26 mouse cellular contexts compared by ENCODE assay signal in genomic region chr15:5326996-5327395, GRCm38 (mm10).
"Had no signal": no experiment of that assay in that cellular context is flagged by ENCODE, and none has a peak within 500 bp of the region (broad histone marks: within the 10 kb centered on the region; RNA-seq: fewer than 3 reads in every experiment).

No protein-coding gene starts in this region.

- H3K4me3 ChIP-seq: heart, embryonic 13.5 days; heart, embryonic 15.5 days; hindbrain, embryonic 10.5 days; hindbrain, embryonic 12.5 days; intestine, embryonic 15.5 days; layer of hippocampus, adult 2 months; left cerebral cortex, adult 2 months; limb, embryonic 10.5 days; limb, embryonic 12.5 days; liver, embryonic 13.5 days; liver, embryonic 15.5 days had no signal

- H3K27me3 ChIP-seq: heart, embryonic 13.5 days; heart, embryonic 15.5 days; hindbrain, embryonic 12.5 days; intestine, embryonic 15.5 days; limb, embryonic 12.5 days; liver, embryonic 13.5 days; liver, embryonic 15.5 days had no signal

- H3K36me3 ChIP-seq: heart, embryonic 13.5 days; heart, embryonic 15.5 days; hindbrain, embryonic 10.5 days; hindbrain, embryonic 12.5 days; intestine, embryonic 15.5 days; limb, embryonic 10.5 days; limb, embryonic 12.5 days; liver, embryonic 13.5 days; liver, embryonic 15.5 days had no signal

- H3K9me3 ChIP-seq: heart, embryonic 13.5 days; heart, embryonic 15.5 days; hindbrain, embryonic 10.5 days; hindbrain, embryonic 12.5 days; intestine, embryonic 15.5 days; limb, embryonic 10.5 days; limb, embryonic 12.5 days; liver, embryonic 13.5 days; liver, embryonic 15.5 days had no signal

- H3K27ac ChIP-seq: heart, embryonic 13.5 days; heart, embryonic 15.5 days; hindbrain, embryonic 10.5 days; hindbrain, embryonic 12.5 days; hindbrain, embryonic 14.5 days; intestine, embryonic 15.5 days; layer of hippocampus, adult 2 months; left cerebral cortex, adult 2 months; limb, embryonic 10.5 days; limb, embryonic 12.5 days; liver, embryonic 13.5 days; liver, embryonic 15.5 days had no signal

- H3K9ac ChIP-seq: heart, embryonic 13.5 days; heart, embryonic 15.5 days; hindbrain, embryonic 12.5 days; hindbrain, embryonic 14.5 days; intestine, embryonic 15.5 days; limb, embryonic 12.5 days; liver, embryonic 13.5 days; liver, embryonic 15.5 days had no signal

- H3K4me1 ChIP-seq: heart, embryonic 13.5 days; heart, embryonic 15.5 days; hindbrain, embryonic 10.5 days; hindbrain, embryonic 12.5 days; intestine, embryonic 15.5 days; limb, embryonic 10.5 days; limb, embryonic 12.5 days; liver, embryonic 13.5 days; liver, embryonic 15.5 days had no signal

- H3K4me2 ChIP-seq: heart, embryonic 13.5 days; heart, embryonic 15.5 days; hindbrain, embryonic 12.5 days; hindbrain, embryonic 14.5 days; intestine, embryonic 15.5 days; limb, embryonic 12.5 days; liver, embryonic 11.5 days; liver, embryonic 13.5 days; liver, embryonic 15.5 days had no signal

- ATAC-seq: forebrain, embryonic 16.5 days; hindbrain, embryonic 16.5 days; inflammation-experienced regulatory T-cells, adult 6 months; intestine, embryonic 15.5 days; intestine, postnatal 0 days had no signal

- DNase-seq: gastrocnemius, postnatal 10 days; gastrocnemius, postnatal 25 days; heart, postnatal 4 days; kidney, adult 18-20 months; kidney, adult 8-10 months; kidney, postnatal 10 days; kidney, postnatal 25 days; kidney, postnatal 4 days; liver; liver, embryonic 13.5 days had no signal
